In the genomic region with DNA sequence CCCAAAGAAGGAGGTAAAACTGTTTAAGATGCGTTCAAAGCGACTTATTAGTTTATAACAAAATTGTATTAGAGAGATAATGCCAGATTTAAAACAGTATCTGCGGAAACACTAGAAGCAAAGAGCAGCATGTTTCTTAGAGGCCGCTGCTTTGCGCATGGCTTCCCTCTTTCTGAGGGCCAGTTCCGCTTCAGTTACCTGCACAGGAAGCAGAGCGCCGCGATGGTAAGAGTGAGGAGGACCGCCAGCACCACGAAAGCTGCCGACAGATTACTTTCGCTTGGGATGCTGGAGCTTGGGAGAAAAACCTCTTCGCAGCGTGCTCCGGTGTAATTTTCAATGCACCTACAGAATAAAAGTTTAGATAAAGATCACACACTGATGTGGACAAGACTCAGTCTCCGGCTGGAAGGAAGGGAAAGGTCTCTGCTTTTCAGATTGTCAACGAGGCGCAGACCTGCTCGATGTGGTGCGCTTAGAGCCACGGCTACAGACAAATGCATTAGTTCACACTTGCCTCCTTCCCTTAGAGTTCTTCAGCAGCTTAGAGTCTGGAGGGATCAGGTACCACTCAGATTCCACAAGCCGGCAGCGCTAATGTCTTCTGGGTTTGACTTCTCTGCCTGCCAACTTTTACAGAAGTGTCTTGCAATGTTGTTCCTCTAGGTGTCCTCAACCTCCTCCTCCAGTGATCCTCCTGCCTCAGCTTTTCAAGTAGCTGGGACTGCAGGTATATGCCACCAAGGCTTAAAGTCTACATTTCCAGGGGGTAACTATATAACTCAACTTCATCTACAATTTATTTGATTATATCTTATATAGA, we compare ENCODE assay signal across 9 mouse cellular contexts. TPM values are rescaled to one million over a fixed set of nuclear protein-coding genes. Genes with fewer than 3 reads are reported as not detected.
DNase-seq lines count a peak whose midpoint lies in the region; ATAC-seq and TF ChIP-seq lines count a peak whose summit lies in the region.
"Had no signal": no experiment of that assay in that cellular context is flagged by ENCODE, and none has a peak within 500 bp of the region (broad histone marks: within the 10 kb centered on the region; RNA-seq: fewer than 3 reads in every experiment).

No protein-coding gene starts in this region.

- peak overlapping the region; percentile 42 for H3K4me2 ChIP-seq in hindbrain, embryonic 11.5 days (replicated peaks; ENCODE audit: low read depth, low read length)
- H3K4me2 ChIP-seq in liver, postnatal 0 days (ENCODE audit: low read depth, low read length): peak overlapping the region; percentile 59

- H3K27me3 ChIP-seq in heart, embryonic 10.5 days (ENCODE audit: insufficient read depth, poor library complexity, severe bottlenecking): no peaks in the 10 kb centered on the region
- no peaks in the 10 kb centered on the region for H3K27me3 ChIP-seq in hindbrain, embryonic 11.5 days (ENCODE audit: control insufficient read depth, insufficient read depth, low read length)
- H3K27me3 ChIP-seq in liver, postnatal 0 days (ENCODE audit: insufficient read depth, low read length): no peaks in the 10 kb centered on the region
- H3K27me3 ChIP-seq: Patski had no signal

- no peak for TF ChIP-seq EP300 in liver, postnatal 0 days (IDR thresholded peaks at IDR 0.05; ENCODE audit: low read depth)

- no peak overlapping the region for H3K9ac ChIP-seq in hindbrain, embryonic 11.5 days (ENCODE audit: low read depth, low read length)
- 0 out of 2 replicates have a peak overlapping the region, but pooled peaks have one; percentile 9 for H3K9ac ChIP-seq in liver, postnatal 0 days (replicated peaks)

- H3K36me3 ChIP-seq in heart, embryonic 10.5 days: no peaks in the 10 kb centered on the region
- H3K36me3 ChIP-seq in hindbrain, embryonic 11.5 days (ENCODE audit: control insufficient read depth, insufficient read depth, low read length): no peaks in the 10 kb centered on the region
- H3K36me3 ChIP-seq in liver, postnatal 0 days (replicated peaks; ENCODE audit: insufficient read depth, low read length): no peaks in the 10 kb centered on the region; the same call in 1 of the 2 replicates

- WGBS in heart, embryonic 10.5 days: 29% methylated on average over 24 of the region's 24 CpGs
- 38% methylated on average over 24 of the region's 24 CpGs for whole genome bisulfite sequencing in hindbrain, embryonic 11.5 days
- WGBS in liver, postnatal 0 days (ENCODE audit: insufficient replicate concordance): 32% methylated on average over 24 of the region's 24 CpGs

- no peak for DNase-seq in heart, embryonic 10.5 days (ENCODE audit: low spot score)
- no peak for DNase-seq in heart, postnatal 4 days
- peak; percentile 36 for DNase-seq in brain, adult 2 months (ENCODE audit: low read depth, low spot score)
- peak; percentile 22 for DNase-seq in hindbrain, embryonic 11.5 days (ENCODE audit: low spot score)
- DNase-seq in liver, postnatal 0 days: peak; percentile 38
- peak; percentile 9 to 13 for DNase-seq in spleen, postnatal 14 days (ENCODE audit: low spot score in 2 of 2)
- no peak for DNase-seq in right cerebral cortex, postnatal 4 days
- DNase-seq in gastrocnemius, adult 8-10 months (ENCODE audit: low spot score in 2 of 2): no peak

- H3K9me3 ChIP-seq in heart, embryonic 10.5 days: no peaks in the 10 kb centered on the region
- H3K9me3 ChIP-seq in hindbrain, embryonic 11.5 days (ENCODE audit: control insufficient read depth, low read length): no peaks in the 10 kb centered on the region
- no peaks in the 10 kb centered on the region for H3K9me3 ChIP-seq in liver, postnatal 0 days (ENCODE audit: low read length)

- H3K4me1 ChIP-seq in heart, embryonic 10.5 days: no peaks in the 10 kb centered on the region
- H3K4me1 ChIP-seq in hindbrain, embryonic 11.5 days (replicated peaks; ENCODE audit: control insufficient read depth, insufficient read depth, low read length): no peaks in the 10 kb centered on the region
- H3K4me1 ChIP-seq in liver, postnatal 0 days (ENCODE audit: insufficient read depth): no peaks in the 10 kb centered on the region; the same call in none of the 2 replicates

- peak overlapping the region; percentile 50 for H3K4me3 ChIP-seq in heart, embryonic 10.5 days
- no peak overlapping the region for H3K4me3 ChIP-seq in hindbrain, embryonic 11.5 days (ENCODE audit: low read depth, low read length)
- H3K4me3 ChIP-seq in liver, postnatal 0 days (ENCODE audit: low read depth, low read length): peak overlapping the region; percentile 34

- no peak overlapping the region for H3K27ac ChIP-seq in heart, embryonic 10.5 days
- H3K27ac ChIP-seq in hindbrain, embryonic 11.5 days (ENCODE audit: low read depth, low read length): no peak overlapping the region
- H3K27ac ChIP-seq in liver, postnatal 0 days (ENCODE audit: low read depth): no peak overlapping the region

- TF ChIP-seq CTCF in liver, postnatal 0 days (IDR thresholded peaks at IDR 0.05; ENCODE audit: low read depth): peak; percentile 24; the same call in 1 of the 2 replicates

- no peak for ATAC-seq in hindbrain, embryonic 11.5 days (ENCODE audit: low FRiP score)
- ATAC-seq in liver, postnatal 0 days: no peak
- ATAC-seq: Patski had no signal

RNA-seq across cellular contexts. Expression of a gene that starts 33.3 kb away (rescaled TPM):
- polyA plus RNA-seq in heart, embryonic 10.5 days (2016; fragmentation: Nextera tagmentation; extraction: Ambion mirVana): 69.3 and 70.6 TPM in 2 replicates
- 10 to 100 TPM; 33.7 to 33.8 TPM for total RNA-seq in heart, postnatal 4 days (2021)
- polyA plus RNA-seq in hindbrain, embryonic 11.5 days (2014; fragmentation: Nextera tagmentation; extraction: Ambion mirVana): 92.8 and 92.9 TPM in 2 replicates
- 23.1 and 25.0 TPM in 2 replicates for polyA plus RNA-seq in liver, postnatal 0 days (2015; fragmentation: Nextera tagmentation; extraction: Ambion mirVana)
- 10 to 100 TPM; 18.1 to 22.2 (median 19.9) TPM for total RNA-seq in gastrocnemius, adult 8-10 months (2022)

Comparison
In these comparisons a context has a peak if more than half of its experiments do, and no peak if none do; other contexts are left out.
1. DNase-seq: peak in brain, adult 2 months (single experiment), hindbrain, embryonic 11.5 days (single experiment), liver, postnatal 0 days (single experiment) and spleen, postnatal 14 days (2 of 2); none in heart, embryonic 10.5 days (single experiment), heart, postnatal 4 days (single experiment), right cerebral cortex, postnatal 4 days (single experiment) and gastrocnemius, adult 8-10 months (0 of 2).